ENCODE assay signal across 14 mouse cellular contexts in the genomic region with DNA sequence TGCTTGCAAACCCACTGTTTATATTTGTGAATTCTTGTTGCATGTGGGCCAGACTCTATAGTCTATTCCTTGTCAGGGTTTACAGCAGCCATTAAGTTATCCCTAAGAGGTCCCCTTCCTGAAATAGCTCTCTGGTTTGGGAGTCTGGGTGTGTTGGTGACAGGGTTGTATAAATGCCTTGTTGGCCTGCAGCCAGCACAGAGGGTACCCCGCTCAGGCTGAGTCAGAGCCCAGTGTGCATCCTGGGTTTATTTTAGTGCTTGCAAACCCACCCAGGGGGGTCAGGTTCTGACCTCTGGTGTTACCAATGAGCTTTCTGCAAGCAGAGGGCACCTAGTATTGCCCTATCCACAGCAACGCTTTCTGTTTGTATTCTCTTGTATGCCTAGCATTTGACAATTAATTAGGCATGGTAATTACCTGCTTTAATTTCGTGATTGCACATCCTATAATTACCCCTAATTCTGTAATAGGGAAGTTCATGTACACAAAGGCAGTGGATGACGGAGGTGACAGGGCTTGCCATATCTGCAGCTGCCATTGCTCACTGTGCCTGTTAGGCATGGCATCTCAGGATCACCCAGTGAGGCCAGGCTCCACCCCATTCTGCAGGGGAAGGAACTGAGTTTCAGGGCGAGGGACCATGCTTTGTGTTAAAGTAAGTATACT.
DNase-seq lines count a peak whose midpoint lies in the region; ATAC-seq and TF ChIP-seq lines count a peak whose summit lies in the region.
"Had no signal": no experiment of that assay in that cellular context is flagged by ENCODE, and none has a peak within 500 bp of the region (broad histone marks: within the 10 kb centered on the region; RNA-seq: fewer than 3 reads in every experiment).

No protein-coding gene starts in this region.

- TF ChIP-seq EP300 in heart, postnatal 0 days (IDR thresholded peaks at IDR 0.05; ENCODE audit: low read depth) = no peak

- H3K36me3 ChIP-seq in heart, postnatal 0 days (replicated peaks; ENCODE audit: control insufficient read depth, insufficient read depth, low read length) = no peaks in the 10 kb centered on the region
- H3K36me3 ChIP-seq in midbrain, embryonic 14.5 days (ENCODE audit: control insufficient read depth, insufficient read depth, low read length) = no peaks in the 10 kb centered on the region
- H3K36me3 ChIP-seq in midbrain, postnatal 0 days (ENCODE audit: insufficient read depth, low read length) = no peaks in the 10 kb centered on the region
- H3K36me3 ChIP-seq in forebrain, embryonic 13.5 days (ENCODE audit: poor library complexity, severe bottlenecking) = no peaks in the 10 kb centered on the region
- no peaks in the 10 kb centered on the region for H3K36me3 ChIP-seq in limb, embryonic 15.5 days
- H3K36me3 ChIP-seq: midbrain, embryonic 15.5 days had no signal

- no peak overlapping the region for H3K4me2 ChIP-seq in heart, postnatal 0 days (ENCODE audit: low read depth, low read length)
- H3K4me2 ChIP-seq in midbrain, embryonic 14.5 days (ENCODE audit: low read length) = no peak overlapping the region
- H3K4me2 ChIP-seq in midbrain, postnatal 0 days (ENCODE audit: low read depth, low read length, poor library complexity, severe bottlenecking) = no peak overlapping the region
- no peak overlapping the region for H3K4me2 ChIP-seq in forebrain, embryonic 13.5 days
- no peak overlapping the region for H3K4me2 ChIP-seq in limb, embryonic 15.5 days
- H3K4me2 ChIP-seq: midbrain, embryonic 15.5 days had no signal

- no peak overlapping the region for H3K4me3 ChIP-seq in heart, postnatal 0 days (ENCODE audit: low read depth, low read length)
- H3K4me3 ChIP-seq in midbrain, embryonic 14.5 days (replicated peaks; ENCODE audit: low read depth, low read length) = no peak overlapping the region
- no peak overlapping the region for H3K4me3 ChIP-seq in midbrain, postnatal 0 days (ENCODE audit: low read depth, low read length)
- H3K4me3 ChIP-seq in forebrain, embryonic 13.5 days = no peak overlapping the region
- H3K4me3 ChIP-seq in limb, embryonic 15.5 days = no peak overlapping the region
- H3K4me3 ChIP-seq: midbrain, embryonic 15.5 days had no signal

- peak; percentile 28 for DNase-seq in heart, postnatal 0 days (ENCODE audit: low spot score)
- no peak for DNase-seq in heart, postnatal 4 days
- DNase-seq in midbrain, embryonic 14.5 days = peak; percentile 43
- DNase-seq in midbrain, postnatal 0 days (ENCODE audit: low spot score) = no peak
- DNase-seq in thymus, postnatal 4 days = no peak
- DNase-seq: adrenal gland, postnatal 14 days; cerebellum, adult 11 months; embryo, embryonic 11 days; kidney, adult 8-10 months; liver, postnatal 0 days; thymus, adult 18-20 months had no signal

- 45% methylated on average over 5 of the region's 5 CpGs for WGBS in heart, postnatal 0 days
- 58% methylated on average over 5 of the region's 5 CpGs for WGBS in midbrain, embryonic 14.5 days
- WGBS in midbrain, postnatal 0 days = 62% methylated on average over 5 of the region's 5 CpGs
- 37% methylated on average over 5 of the region's 5 CpGs for WGBS in forebrain, embryonic 13.5 days
- 39% methylated on average over 5 of the region's 5 CpGs for WGBS in limb, embryonic 15.5 days

- no peak for TF ChIP-seq CTCF in heart, postnatal 0 days (IDR thresholded peaks at IDR 0.05; ENCODE audit: low read depth)
- TF ChIP-seq CTCF in midbrain, postnatal 0 days (IDR thresholded peaks at IDR 0.05) = no peak

- no peak overlapping the region for H3K9ac ChIP-seq in heart, postnatal 0 days (replicated peaks; ENCODE audit: low read depth, low read length)
- H3K9ac ChIP-seq in midbrain, embryonic 14.5 days (replicated peaks; ENCODE audit: low read length) = no peak overlapping the region
- no peak overlapping the region for H3K9ac ChIP-seq in midbrain, postnatal 0 days (replicated peaks; ENCODE audit: low read length, poor library complexity, severe bottlenecking)
- no peak overlapping the region for H3K9ac ChIP-seq in forebrain, embryonic 13.5 days
- no peak overlapping the region for H3K9ac ChIP-seq in limb, embryonic 15.5 days
- H3K9ac ChIP-seq: liver, postnatal 0 days; midbrain, embryonic 15.5 days had no signal

- 0 out of 2 replicates have a peak, but pooled peaks cover 9% of the 10 kb centered on the region for H3K4me1 ChIP-seq in heart, postnatal 0 days (ENCODE audit: control insufficient read depth, insufficient read depth)
- H3K4me1 ChIP-seq in midbrain, embryonic 14.5 days (ENCODE audit: control insufficient read depth, insufficient read depth, low read length) = no peaks in the 10 kb centered on the region
- H3K4me1 ChIP-seq in midbrain, postnatal 0 days (ENCODE audit: insufficient read depth, low read length) = no peaks in the 10 kb centered on the region
- H3K4me1 ChIP-seq in forebrain, embryonic 13.5 days = peaks cover 11% of the 10 kb centered on the region
- peaks cover 7% of the 10 kb centered on the region; the same call in 1 of the 2 replicates for H3K4me1 ChIP-seq in limb, embryonic 15.5 days
- H3K4me1 ChIP-seq: midbrain, embryonic 15.5 days had no signal

- H3K27me3 ChIP-seq in heart, postnatal 0 days (ENCODE audit: control insufficient read depth, insufficient read depth, low read length) = no peaks in the 10 kb centered on the region
- H3K27me3 ChIP-seq in midbrain, embryonic 14.5 days (ENCODE audit: control insufficient read depth, insufficient read depth, low read length) = no peaks in the 10 kb centered on the region
- no peaks in the 10 kb centered on the region for H3K27me3 ChIP-seq in midbrain, postnatal 0 days (ENCODE audit: insufficient read depth, low read length)
- no peaks in the 10 kb centered on the region; the same call in none of the 2 replicates for H3K27me3 ChIP-seq in forebrain, embryonic 13.5 days
- H3K27me3 ChIP-seq in limb, embryonic 15.5 days = no peaks in the 10 kb centered on the region
- H3K27me3 ChIP-seq: midbrain, embryonic 15.5 days had no signal

- no peaks in the 10 kb centered on the region for H3K9me3 ChIP-seq in heart, postnatal 0 days (replicated peaks; ENCODE audit: control insufficient read depth, low read length)
- no peaks in the 10 kb centered on the region for H3K9me3 ChIP-seq in midbrain, embryonic 14.5 days (ENCODE audit: control insufficient read depth, low read length)
- no peaks in the 10 kb centered on the region for H3K9me3 ChIP-seq in midbrain, postnatal 0 days (ENCODE audit: low read length)
- H3K9me3 ChIP-seq in forebrain, embryonic 13.5 days (replicated peaks) = no peaks in the 10 kb centered on the region
- no peaks in the 10 kb centered on the region for H3K9me3 ChIP-seq in limb, embryonic 15.5 days
- H3K9me3 ChIP-seq: midbrain, embryonic 15.5 days had no signal

- peak; percentile 55; the same call in 1 of the 2 replicates for ATAC-seq in heart, postnatal 0 days (ENCODE audit: insufficient read depth, low read depth)
- ATAC-seq in midbrain, embryonic 14.5 days (ENCODE audit: low FRiP score, low TSS enrichment) = no peak
- ATAC-seq in midbrain, postnatal 0 days (ENCODE audit: low FRiP score) = no peak
- peak; percentile 79 for ATAC-seq in forebrain, embryonic 13.5 days
- ATAC-seq in limb, embryonic 15.5 days (ENCODE audit: insufficient number of reproducible peaks, low FRiP score, low TSS enrichment, low read depth) = 0 out of 2 replicates have a peak, but pooled peaks have one; percentile 35
- ATAC-seq: liver, postnatal 0 days; midbrain, embryonic 15.5 days had no signal

- no peak overlapping the region for H3K27ac ChIP-seq in heart, postnatal 0 days (ENCODE audit: low read depth)
- H3K27ac ChIP-seq in midbrain, embryonic 14.5 days (replicated peaks; ENCODE audit: low read depth, low read length) = no peak overlapping the region
- no peak overlapping the region for H3K27ac ChIP-seq in midbrain, postnatal 0 days (ENCODE audit: low read depth, low read length)
- H3K27ac ChIP-seq in forebrain, embryonic 13.5 days = no peak overlapping the region
- no peak overlapping the region for H3K27ac ChIP-seq in limb, embryonic 15.5 days
- H3K27ac ChIP-seq: midbrain, embryonic 15.5 days had no signal

Comparison
In these comparisons a context has a peak if more than half of its experiments do, and no peak if none do; other contexts are left out.
1. DNase-seq: peak in heart, postnatal 0 days (single experiment) and midbrain, embryonic 14.5 days (single experiment); none in heart, postnatal 4 days (single experiment), midbrain, postnatal 0 days (single experiment) and thymus, postnatal 4 days (single experiment).
2. ATAC-seq: peak in heart, postnatal 0 days (single experiment), forebrain, embryonic 13.5 days (single experiment) and limb, embryonic 15.5 days (single experiment); none in midbrain, embryonic 14.5 days (single experiment) and midbrain, postnatal 0 days (single experiment).